Mouse (Mus musculus) limb, embryonic 13.5 days (tissue): ENCODE measurements at regions not wholly inside any gene's neighbourhood (a gene's known extent, or its start where the extent isn't known, plus 50 kb on each side); places are given as distances from the start of the nearest gene placed in this dataset.

Experiments
- ATAC-seq: fragments of 200-750 bp; cut with Nextera tagmentation; 2 replicates; pipeline ENCODE4 v1.8.0; 2017; ENCODE audit warnings: low read depth, moderate number of reproducible peaks, moderate TSS enrichment; ENCODE audit not compliant: low FRiP score
- H3K27ac ChIP-seq: fragments of 300-500 bp; sonication (generic); 2 replicates; pipeline ENCODE4 v1.5.1; 2015; ENCODE audit warnings: inconsistent platforms, mild to moderate bottlenecking, moderate library complexity
- H3K27me3 ChIP-seq: fragments of 300-500 bp; sonication (generic); 2 replicates; pipeline ENCODE4 v1.6.1; 2015; ENCODE audit warnings: mild to moderate bottlenecking, inconsistent platforms
- H3K36me3 ChIP-seq: fragments of 300-500 bp; sonication (generic); 2 replicates; pipeline ENCODE4 v1.6.1; 2015; ENCODE audit warnings: inconsistent platforms, mild to moderate bottlenecking, moderate library complexity
- H3K4me1 ChIP-seq: fragments of 300-500 bp; sonication (generic); 2 replicates; pipeline ENCODE4 v1.6.1; 2015; ENCODE audit warnings: inconsistent platforms
- H3K4me2 ChIP-seq: fragments of 300-500 bp; sonication (generic); replicated peaks from 2 replicates; pipeline ENCODE4 v1.6.1; 2015; ENCODE audit warnings: inconsistent platforms, mild to moderate bottlenecking, moderate library complexity
- H3K4me3 ChIP-seq: fragments of 300-500 bp; sonication (generic); 2 replicates; pipeline ENCODE4 v1.5.1; 2015; ENCODE audit warnings: moderate library complexity, mild to moderate bottlenecking, inconsistent platforms
- H3K9ac ChIP-seq: fragments of 300-500 bp; sonication (generic); 2 replicates; pipeline ENCODE4 v1.6.1; 2015; ENCODE audit warnings: mild to moderate bottlenecking, inconsistent platforms
- H3K9me3 ChIP-seq: fragments of 300-500 bp; sonication (generic); 2 replicates; pipeline ENCODE4 v1.6.1; 2016; ENCODE audit warnings: inconsistent platforms
- WGBS: fragments of 180-500 bp; shearing (Covaris S2); methylation state at CpG from one replicate; pipeline ENCODE4 v1.1.7; 2015; 5-methylcytosine and 5-hydroxymethylcytosine counted together

DNA sequence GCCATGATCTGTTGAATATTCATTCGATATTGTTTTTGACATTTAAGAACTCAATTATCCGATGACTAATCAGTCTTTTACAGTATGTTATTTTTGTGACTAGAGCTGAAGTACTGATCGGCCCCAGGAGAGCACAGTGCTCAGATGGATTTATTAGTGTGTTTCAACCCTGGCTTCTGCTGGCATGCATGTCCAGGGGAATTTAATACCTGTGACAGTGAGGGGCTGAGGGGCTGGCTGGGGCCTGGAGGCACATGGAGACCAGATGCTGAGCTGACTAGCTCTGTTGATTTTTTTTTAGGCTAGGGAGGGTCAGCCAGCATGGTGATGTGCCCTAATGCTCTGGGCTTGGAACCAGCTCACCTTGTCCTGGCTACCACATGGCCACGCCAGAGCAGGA, 199.2 kb upstream of the Nxpe4 start:
- Histone ChIP-seq H3K36me3 (no peaks in the 10 kb centered on the region), H3K9ac (no peak overlapping the region), H3K4me3 (no peak overlapping the region), H3K27me3 (no peaks in the 10 kb centered on the region), H3K4me1 (peaks cover 29% of the 10 kb centered on the region), H3K4me2 (no peak overlapping the region), H3K27ac (no peak overlapping the region), H3K9me3 (no peaks in the 10 kb centered on the region)
- ATAC-seq, result no peak
- WGBS, result 19% methylated on average over 4 of the region's 4 CpGs

DNA sequence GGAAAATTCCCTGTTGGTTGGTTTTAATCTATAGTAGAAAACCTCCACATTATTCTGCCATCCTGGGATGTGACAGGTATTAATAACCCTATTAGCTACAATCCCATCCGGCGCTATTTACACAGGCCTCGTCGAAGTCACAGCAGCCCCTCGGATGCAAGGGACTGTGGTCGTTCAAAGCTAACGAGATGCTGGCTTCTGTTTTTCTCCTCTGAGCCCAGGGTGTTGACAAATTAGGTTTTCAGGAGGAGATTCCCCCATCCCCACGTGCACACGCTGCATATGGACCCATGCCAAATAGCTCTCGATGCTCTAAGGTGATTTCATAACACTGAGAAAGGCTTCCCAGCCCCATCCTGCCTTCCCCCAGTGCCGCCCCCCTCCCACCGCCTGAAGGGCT, 188.7 kb upstream of the Nxpe4 start:
- no peak overlapping the region for H3K4me2 ChIP-seq
- H3K9me3 ChIP-seq, result no peaks in the 10 kb centered on the region
- no peaks in the 10 kb centered on the region for H3K36me3 ChIP-seq
- no peak overlapping the region for H3K27ac ChIP-seq
- 30% methylated on average over 12 of the region's 12 CpGs for WGBS
- peaks cover 16% of the 10 kb centered on the region; the same call in 1 of the 2 replicates for H3K4me1 ChIP-seq
- no peak overlapping the region for H3K4me3 ChIP-seq
- no peak overlapping the region for H3K9ac ChIP-seq
- 0 out of 2 replicates have a peak, but pooled peaks cover 3% of the 10 kb centered on the region for H3K27me3 ChIP-seq
- ATAC-seq, result no peak

- H3K27me3 ChIP-seq, result no peaks in the 10 kb centered on the region
- no peaks in the 10 kb centered on the region for H3K36me3 ChIP-seq
- ATAC-seq, result no peak
- H3K4me3 ChIP-seq, result no peak overlapping the region
- no peaks in the 10 kb centered on the region for H3K9me3 ChIP-seq
- H3K4me1 ChIP-seq, result no peaks in the 10 kb centered on the region
- no peak overlapping the region for H3K4me2 ChIP-seq
- H3K27ac ChIP-seq, result no peak overlapping the region; the same call in 1 of the 2 replicates
- no peak overlapping the region for H3K9ac ChIP-seq
- WGBS, result 79% methylated on average over 11 of the region's 11 CpGs
Observed at GRCm38 (mm10) chr9:47985356-47986111, 176.3 kb upstream of the Nxpe4 start.

DNA sequence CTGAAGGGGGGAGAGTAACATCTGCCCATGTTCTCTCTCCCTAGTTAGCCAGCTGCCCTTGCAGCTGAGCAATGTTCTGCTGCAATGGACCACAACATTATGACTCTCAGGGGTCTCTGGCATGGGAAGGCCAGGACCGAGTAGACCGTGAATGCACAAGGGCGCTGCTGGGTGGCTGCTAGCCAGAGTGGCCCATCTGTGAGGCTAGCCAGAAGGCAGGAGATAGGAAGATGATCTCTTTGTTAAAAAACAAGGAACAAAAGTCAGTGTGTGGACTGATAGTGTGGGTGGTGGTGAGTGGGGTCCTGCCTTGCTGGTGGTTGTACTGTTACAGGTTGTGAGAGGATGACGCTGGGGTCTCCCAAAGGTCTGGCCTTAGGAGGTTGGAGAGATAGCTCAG, 174.6 kb upstream of the Nxpe4 start:
- no peaks in the 10 kb centered on the region for H3K27me3 ChIP-seq
- no peak overlapping the region for H3K27ac ChIP-seq
- H3K4me3 ChIP-seq, result no peak overlapping the region
- WGBS, result 90% methylated on average over 4 of the region's 4 CpGs
- no peaks in the 10 kb centered on the region for H3K36me3 ChIP-seq
- H3K9me3 ChIP-seq, result no peaks in the 10 kb centered on the region
- H3K4me1 ChIP-seq, result no peaks in the 10 kb centered on the region
- H3K9ac ChIP-seq, result no peak overlapping the region
- no peak for ATAC-seq
- H3K4me2 ChIP-seq, result no peak overlapping the region

DNA sequence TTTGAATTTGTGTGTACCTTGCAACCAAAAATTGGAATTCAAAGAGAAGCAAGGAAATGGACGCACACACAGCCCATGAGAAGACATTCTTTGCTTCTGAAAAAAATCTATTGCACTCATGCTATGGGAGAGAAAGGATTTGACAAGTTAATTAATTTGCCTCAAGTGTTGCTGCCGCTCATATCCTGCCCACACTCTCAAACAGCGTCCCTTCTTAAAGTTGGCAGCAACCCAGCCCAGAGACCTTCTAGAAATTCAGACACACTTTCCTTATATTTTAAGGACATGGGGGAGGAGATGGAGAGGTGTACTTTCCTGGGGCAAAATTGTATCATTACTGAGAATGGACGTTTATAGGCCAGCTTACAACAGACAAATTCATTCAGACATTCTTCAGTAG, 167.2 kb upstream of the Nxpe4 start:
- Histone ChIP-seq H3K4me1 (no peaks in the 10 kb centered on the region), H3K4me3 (no peak overlapping the region), H3K27me3 (no peaks in the 10 kb centered on the region), H3K36me3 (no peaks in the 10 kb centered on the region), H3K9ac (no peak overlapping the region), H3K27ac (no peak overlapping the region), H3K9me3 (no peaks in the 10 kb centered on the region), H3K4me2 (no peak overlapping the region)
- WGBS, result 60% methylated on average over 4 of the region's 4 CpGs
- no peak for ATAC-seq

DNA sequence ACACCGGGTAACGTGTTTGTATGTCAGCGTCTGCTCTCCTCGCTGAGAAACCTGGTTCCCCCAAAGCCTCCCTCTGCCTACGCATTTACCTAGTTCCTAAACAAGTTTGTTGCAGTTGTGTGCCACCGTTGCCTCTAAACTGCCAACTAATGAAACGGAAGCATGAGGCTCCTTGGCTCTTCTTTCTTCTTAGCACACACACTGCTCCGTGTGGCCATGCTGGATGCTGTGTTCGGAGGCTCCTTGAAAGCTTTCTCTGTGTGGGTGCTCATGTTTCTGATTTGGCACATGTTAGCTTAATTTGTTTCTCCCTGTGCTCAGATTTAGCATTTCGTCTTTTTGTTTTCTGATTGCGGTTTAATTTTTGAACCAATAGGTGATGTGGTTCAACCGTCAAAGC, 162.2 kb upstream of the Nxpe4 start:
- H3K4me1 ChIP-seq, result no peaks in the 10 kb centered on the region
- no peak overlapping the region for H3K4me2 ChIP-seq
- no peaks in the 10 kb centered on the region for H3K36me3 ChIP-seq
- H3K9ac ChIP-seq, result no peak overlapping the region
- WGBS, result 85% methylated on average over 12 of the region's 12 CpGs
- no peaks in the 10 kb centered on the region for H3K27me3 ChIP-seq
- no peaks in the 10 kb centered on the region for H3K9me3 ChIP-seq
- H3K4me3 ChIP-seq, result no peak overlapping the region
- no peak overlapping the region for H3K27ac ChIP-seq
- ATAC-seq, result no peak

- ATAC-seq, result no peak
- H3K27me3 ChIP-seq, result no peaks in the 10 kb centered on the region
- no peaks in the 10 kb centered on the region for H3K4me1 ChIP-seq
- H3K36me3 ChIP-seq, result no peaks in the 10 kb centered on the region
- no peak overlapping the region for H3K4me2 ChIP-seq
- H3K9ac ChIP-seq, result no peak overlapping the region
- no peak overlapping the region for H3K27ac ChIP-seq
- no peak overlapping the region for H3K4me3 ChIP-seq
- WGBS, result 88% methylated on average over 3 of the region's 3 CpGs
- no peaks in the 10 kb centered on the region for H3K9me3 ChIP-seq
Observed at GRCm38 (mm10) chr9:48029021-48029420, 132.8 kb upstream of the Nxpe4 start.

DNA sequence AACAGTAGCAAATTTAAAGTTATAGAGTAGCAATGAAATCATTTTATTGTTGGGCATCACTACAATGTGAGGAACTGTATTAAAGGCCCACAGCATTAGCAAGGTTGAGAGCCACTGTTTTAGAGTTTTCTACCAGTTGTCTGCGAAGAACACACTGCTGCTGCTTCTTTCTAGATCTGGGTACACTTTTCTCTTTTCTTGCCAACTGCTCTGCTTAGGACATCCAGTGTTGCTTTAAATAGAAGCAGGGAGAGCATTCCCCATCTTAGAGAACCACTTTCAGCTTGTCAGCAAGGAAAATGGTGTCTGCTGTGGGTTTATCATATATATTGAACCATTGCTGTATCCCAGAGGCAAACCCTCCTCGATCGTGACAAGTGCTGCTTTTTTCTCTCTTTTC, 131.0 kb upstream of the Nxpe4 start:
- Histone ChIP-seq H3K9me3 (no peaks in the 10 kb centered on the region), H3K27ac (no peak overlapping the region), H3K4me2 (no peak overlapping the region), H3K36me3 (no peaks in the 10 kb centered on the region), H3K9ac (no peak overlapping the region), H3K4me1 (no peaks in the 10 kb centered on the region), H3K27me3 (no peaks in the 10 kb centered on the region), H3K4me3 (no peak overlapping the region)
- WGBS, result 87% methylated on average over 3 of the region's 3 CpGs
- ATAC-seq, result no peak

GRCm38 (mm10) chr9:48035959-48036358, 125.9 kb upstream of the Nxpe4 start:
- no peaks in the 10 kb centered on the region for H3K27me3 ChIP-seq
- ATAC-seq, result no peak
- H3K27ac ChIP-seq, result no peak overlapping the region
- H3K9me3 ChIP-seq, result no peaks in the 10 kb centered on the region
- H3K4me2 ChIP-seq, result no peak overlapping the region
- no peaks in the 10 kb centered on the region for H3K4me1 ChIP-seq
- H3K36me3 ChIP-seq, result no peaks in the 10 kb centered on the region
- no peak overlapping the region for H3K4me3 ChIP-seq
- H3K9ac ChIP-seq, result no peak overlapping the region

DNA sequence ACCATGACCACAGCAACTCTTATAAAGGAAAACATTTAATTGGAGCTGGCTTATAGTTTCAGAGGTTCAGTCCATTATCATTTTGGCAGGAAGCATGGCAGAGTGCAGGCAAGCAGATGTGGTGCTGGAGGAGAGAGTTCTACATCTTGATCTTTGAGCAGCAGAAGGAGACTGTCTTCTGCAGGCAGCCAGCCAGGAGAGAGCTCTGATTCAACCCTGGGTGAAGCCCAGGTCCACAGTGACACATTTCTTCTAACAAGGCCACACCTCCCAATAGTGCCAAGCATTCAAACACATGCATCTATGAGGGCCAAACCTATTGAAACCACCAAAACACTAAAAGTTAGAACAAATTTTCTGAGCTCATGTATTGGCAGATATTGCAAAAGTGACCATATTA, 117.0 kb upstream of the Nxpe4 start:
- Histone ChIP-seq H3K36me3 (no peaks in the 10 kb centered on the region), H3K4me2 (no peak overlapping the region)
- no peak for ATAC-seq

GRCm38 (mm10) chr9:48047846-48048245, 114.0 kb upstream of the Nxpe4 start:
- H3K4me3 ChIP-seq, result no peak overlapping the region
- H3K9ac ChIP-seq, result no peak overlapping the region
- H3K36me3 ChIP-seq, result no peaks in the 10 kb centered on the region
- ATAC-seq, result no peak
- no peaks in the 10 kb centered on the region; the same call in 1 of the 2 replicates for H3K9me3 ChIP-seq
- H3K4me1 ChIP-seq, result no peaks in the 10 kb centered on the region
- no peaks in the 10 kb centered on the region for H3K27me3 ChIP-seq
- WGBS, result 85% methylated on average over 4 of the region's 4 CpGs
- no peak overlapping the region for H3K27ac ChIP-seq
- H3K4me2 ChIP-seq, result no peak overlapping the region

More for the DNA sequence above, 117.0 kb upstream of the Nxpe4 start:
- Histone ChIP-seq H3K27ac (no peak overlapping the region), H3K9me3 (no peaks in the 10 kb centered on the region; the same call in 1 of the 2 replicates), H3K27me3 (no peaks in the 10 kb centered on the region), H3K9ac (no peak overlapping the region), H3K4me1 (no peaks in the 10 kb centered on the region), H3K4me3 (no peak overlapping the region)

- H3K4me1 ChIP-seq, result no peaks in the 10 kb centered on the region
- H3K4me3 ChIP-seq, result no peak overlapping the region
- no peak overlapping the region for H3K9ac ChIP-seq
- no peaks in the 10 kb centered on the region for H3K9me3 ChIP-seq
- H3K4me2 ChIP-seq, result no peak overlapping the region
- H3K27me3 ChIP-seq, result no peaks in the 10 kb centered on the region
- no peaks in the 10 kb centered on the region for H3K36me3 ChIP-seq
- no peak overlapping the region for H3K27ac ChIP-seq
- ATAC-seq, result no peak
- WGBS, result 56% methylated on average over 4 of the region's 4 CpGs
Observed at GRCm38 (mm10) chr9:48053580-48053979, 108.2 kb upstream of the Nxpe4 start.

DNA sequence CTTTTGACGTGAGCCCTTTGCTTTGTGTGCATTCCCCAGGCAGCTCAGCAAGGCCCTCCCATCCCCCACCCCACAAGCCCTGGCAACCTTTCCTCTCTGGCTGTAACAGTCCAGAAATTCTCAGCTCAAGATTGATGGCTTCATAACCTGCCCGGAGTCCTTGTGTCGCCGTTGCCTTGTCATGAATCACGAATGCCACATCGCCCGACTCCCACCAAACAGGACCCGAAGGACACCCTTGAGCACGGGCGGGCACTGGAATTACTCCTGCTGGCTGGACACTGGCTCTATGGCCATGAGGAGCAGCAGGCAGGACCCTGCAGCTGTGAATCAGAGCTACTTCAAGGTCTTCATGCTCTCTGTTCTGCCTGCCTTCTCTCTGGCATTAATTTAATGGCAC, 106.6 kb upstream of the Nxpe4 start:
- Histone ChIP-seq H3K4me3 (no peak overlapping the region), H3K4me2 (no peak overlapping the region), H3K27ac (no peak overlapping the region), H3K36me3 (no peaks in the 10 kb centered on the region), H3K9me3 (no peaks in the 10 kb centered on the region), H3K27me3 (no peaks in the 10 kb centered on the region), H3K4me1 (no peaks in the 10 kb centered on the region), H3K9ac (no peak overlapping the region)
- 58% methylated on average over 10 of the region's 10 CpGs for WGBS
- no peak for ATAC-seq
